Mouse (Mus musculus): ENCODE data around the gene 2010111I01Rik. TPM values are rescaled to one million over a fixed set of nuclear protein-coding genes. Genes with fewer than 3 reads are reported as not detected.

2010111I01Rik gene
- polyA plus RNA-seq, 1 experiment from 2014 or later = 16.3 TPM

DNA sequence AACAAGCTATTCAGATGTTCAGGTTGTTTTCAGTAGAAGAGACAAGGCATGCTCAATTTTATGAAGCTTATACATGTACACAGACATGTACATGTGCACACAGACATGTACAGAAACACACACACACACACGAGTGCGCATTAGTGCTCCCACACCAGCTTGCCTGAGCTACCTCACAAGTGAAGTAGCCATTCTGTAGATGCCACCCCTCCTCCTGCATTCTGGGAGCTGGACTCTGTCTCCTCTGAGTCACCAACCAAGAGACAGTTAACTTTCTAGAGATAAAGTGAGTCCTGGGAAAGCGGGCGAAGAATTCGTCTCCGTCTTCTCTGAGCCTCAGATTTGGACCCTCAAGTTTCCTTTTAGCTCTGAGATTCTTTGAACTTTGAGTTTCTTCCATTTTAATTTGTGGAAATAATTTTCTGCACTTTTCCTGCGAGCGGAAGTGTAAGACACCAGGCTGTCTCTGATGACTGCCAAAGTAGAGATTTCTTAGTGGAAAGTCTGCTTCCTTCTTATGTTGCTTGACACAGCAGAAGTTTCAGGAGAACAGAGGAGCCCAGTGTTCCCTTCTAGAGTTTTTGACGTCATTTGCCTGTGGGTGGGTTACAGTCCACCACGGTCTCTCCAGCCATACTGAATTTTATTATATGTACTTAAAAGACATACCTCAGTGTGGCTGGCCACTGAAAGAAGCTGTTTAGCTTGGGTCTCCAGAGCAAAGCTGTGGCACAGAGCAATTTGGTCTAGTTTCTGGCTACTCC, 175.0 kb downstream of the 2010111I01Rik start:
- 67% methylated on average over 10 of the region's 10 CpGs for WGBS (ENCODE audit: insufficient replicate concordance)
- no peak overlapping the region for H3K4me2 ChIP-seq (ENCODE audit: low read depth, low read length)
- no peaks in the 10 kb centered on the region for H3K4me1 ChIP-seq (ENCODE audit: control insufficient read depth, low read depth, low read length)
- H3K4me3 ChIP-seq (ENCODE audit: low read depth, low read length) = no peak overlapping the region
- no peak overlapping the region for H3K27ac ChIP-seq (ENCODE audit: low read length)
- H3K36me3 ChIP-seq (ENCODE audit: control insufficient read depth, insufficient read depth) = no peaks in the 10 kb centered on the region
- ATAC-seq (ENCODE audit: low read depth) = no peak
- H3K9me3 ChIP-seq (replicated peaks; ENCODE audit: control insufficient read depth, low read length) = no peaks in the 10 kb centered on the region
- H3K9ac ChIP-seq (ENCODE audit: low read depth, low read length) = no peak overlapping the region
- H3K27me3 ChIP-seq (ENCODE audit: control insufficient read depth, insufficient read depth, low read depth, low read length) = no peaks in the 10 kb centered on the region

DNA sequence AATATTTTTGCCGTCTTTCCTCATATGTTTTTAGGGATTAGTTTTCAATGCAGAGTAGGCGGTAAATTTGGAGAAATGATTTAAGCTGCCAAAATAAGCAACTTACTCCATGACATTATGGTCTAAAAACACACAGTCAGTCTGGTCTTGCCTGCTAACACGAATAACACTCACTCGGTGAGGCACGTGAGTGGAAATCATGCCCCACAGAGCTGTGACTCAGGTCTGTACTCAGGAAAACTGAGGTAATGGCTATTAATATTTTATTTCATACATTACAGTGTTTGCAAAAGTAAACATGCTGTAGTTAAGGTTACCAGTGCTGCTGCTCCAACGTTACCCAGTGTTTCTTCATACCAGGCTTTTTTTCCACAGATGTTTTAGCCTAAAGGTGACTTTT, 176.1 kb downstream of the 2010111I01Rik start:
- no peak for ATAC-seq (ENCODE audit: low read depth)
- Histone ChIP-seq H3K4me2 (ENCODE audit: low read depth, low read length) (no peak overlapping the region), H3K9ac (ENCODE audit: low read depth, low read length) (no peak overlapping the region), H3K27me3 (ENCODE audit: control insufficient read depth, insufficient read depth, low read depth, low read length) (no peaks in the 10 kb centered on the region), H3K27ac (ENCODE audit: low read length) (no peak overlapping the region), H3K4me3 (ENCODE audit: low read depth, low read length) (no peak overlapping the region), H3K36me3 (ENCODE audit: control insufficient read depth, insufficient read depth) (no peaks in the 10 kb centered on the region), H3K9me3 (replicated peaks; ENCODE audit: control insufficient read depth, low read length) (no peaks in the 10 kb centered on the region), H3K4me1 (ENCODE audit: control insufficient read depth, low read depth, low read length) (no peaks in the 10 kb centered on the region)
- WGBS (ENCODE audit: insufficient replicate concordance) = 76% methylated on average over 6 of the region's 6 CpGs

DNA sequence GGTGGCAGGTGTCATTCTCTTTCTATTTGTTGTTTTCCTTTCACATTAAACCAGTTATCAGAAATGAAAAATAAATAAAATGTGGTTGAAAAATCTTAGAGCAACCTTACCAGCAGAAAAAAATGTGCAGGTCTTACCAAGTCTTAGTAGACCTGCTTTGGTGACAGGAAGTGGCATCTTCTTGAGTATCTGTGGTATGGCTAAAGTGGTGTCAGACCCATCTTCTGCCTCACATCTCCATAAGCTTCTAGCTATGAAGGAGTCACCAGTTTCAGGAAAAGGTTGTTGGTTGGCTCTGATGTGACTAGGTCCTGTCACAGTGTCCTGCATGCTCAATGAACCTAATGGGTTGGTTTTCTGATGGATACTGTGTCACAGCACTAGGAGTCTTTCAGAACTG, 176.6 kb downstream of the 2010111I01Rik start:
- H3K27ac ChIP-seq (ENCODE audit: low read length) = no peak overlapping the region
- H3K9ac ChIP-seq (ENCODE audit: low read depth, low read length) = no peak overlapping the region
- no peaks in the 10 kb centered on the region for H3K9me3 ChIP-seq (replicated peaks; ENCODE audit: control insufficient read depth, low read length)
- no peaks in the 10 kb centered on the region for H3K27me3 ChIP-seq (ENCODE audit: control insufficient read depth, insufficient read depth, low read depth, low read length)
- no peak overlapping the region for H3K4me2 ChIP-seq (ENCODE audit: low read depth, low read length)
- no peak for ATAC-seq (ENCODE audit: low read depth)
- H3K4me1 ChIP-seq (ENCODE audit: control insufficient read depth, low read depth, low read length) = no peaks in the 10 kb centered on the region
- no peaks in the 10 kb centered on the region for H3K36me3 ChIP-seq (ENCODE audit: control insufficient read depth, insufficient read depth)
- no peak overlapping the region for H3K4me3 ChIP-seq (ENCODE audit: low read depth, low read length)

DNA sequence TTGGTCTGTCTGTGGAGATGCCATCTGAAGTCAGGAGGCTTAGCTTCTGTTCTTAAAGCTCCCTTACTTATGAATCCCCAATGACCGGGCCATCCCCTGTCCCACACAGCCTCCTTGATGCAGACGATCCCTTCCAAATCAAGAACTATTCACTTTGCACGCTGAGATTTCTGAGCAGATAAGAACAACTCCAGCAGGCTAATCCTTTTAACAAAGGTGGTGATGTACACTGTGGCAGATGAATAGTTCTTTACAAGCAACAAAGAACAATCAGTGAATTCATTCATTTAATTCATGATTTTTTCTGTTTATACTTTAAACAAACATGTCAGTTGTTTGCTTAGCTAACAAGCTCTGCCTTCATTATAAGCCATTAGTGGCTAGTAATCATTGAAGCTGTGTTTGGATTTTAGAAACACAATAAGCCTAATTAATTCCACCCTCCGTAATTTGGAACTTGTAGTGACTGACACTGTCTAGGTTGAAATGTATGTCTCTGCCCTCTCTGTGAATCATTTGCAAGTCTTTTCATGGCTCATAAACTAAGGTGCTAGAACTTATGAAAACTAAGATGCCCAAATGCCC, 182.0 kb downstream of the 2010111I01Rik start:
- no peak overlapping the region for H3K4me2 ChIP-seq (ENCODE audit: low read depth, low read length)
- no peaks in the 10 kb centered on the region for H3K4me1 ChIP-seq (ENCODE audit: control insufficient read depth, low read depth, low read length)
- H3K9me3 ChIP-seq (replicated peaks; ENCODE audit: control insufficient read depth, low read length) = no peaks in the 10 kb centered on the region
- no peaks in the 10 kb centered on the region for H3K36me3 ChIP-seq (ENCODE audit: control insufficient read depth, insufficient read depth)
- no peak overlapping the region for H3K4me3 ChIP-seq (ENCODE audit: low read depth, low read length)
- H3K27me3 ChIP-seq (ENCODE audit: control insufficient read depth, insufficient read depth, low read depth, low read length) = no peaks in the 10 kb centered on the region
- no peak overlapping the region for H3K9ac ChIP-seq (ENCODE audit: low read depth, low read length)
- 63% methylated on average over 4 of the region's 4 CpGs for WGBS (ENCODE audit: insufficient replicate concordance)
- no peak overlapping the region for H3K27ac ChIP-seq (ENCODE audit: low read length)
- ATAC-seq (ENCODE audit: low read depth) = no peak

DNA sequence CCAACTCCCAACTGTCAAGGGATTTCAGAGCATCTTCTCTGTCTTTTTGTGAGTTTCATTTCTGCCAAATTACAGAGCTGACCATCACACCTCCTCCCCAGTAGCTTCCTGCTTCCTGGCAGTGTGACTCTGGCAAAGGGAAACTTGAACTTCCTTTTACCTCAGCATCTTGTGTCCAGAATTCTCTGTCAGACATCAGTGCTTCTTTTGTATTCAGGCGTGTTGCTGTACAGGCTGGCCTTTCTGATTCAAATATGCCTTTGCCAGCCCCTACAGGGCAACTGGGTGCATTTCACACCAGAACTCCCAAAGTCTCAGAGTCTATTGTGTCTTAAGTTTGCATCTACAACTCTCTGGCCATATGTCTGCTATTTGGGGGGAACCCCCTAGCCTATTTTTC, 183.5 kb downstream of the 2010111I01Rik start:
- Histone ChIP-seq H3K36me3 (ENCODE audit: control insufficient read depth, insufficient read depth) (no peaks in the 10 kb centered on the region), H3K4me3 (ENCODE audit: low read depth, low read length) (no peak overlapping the region), H3K27ac (ENCODE audit: low read length) (no peak overlapping the region), H3K4me1 (ENCODE audit: control insufficient read depth, low read depth, low read length) (no peaks in the 10 kb centered on the region), H3K27me3 (ENCODE audit: control insufficient read depth, insufficient read depth, low read depth, low read length) (no peaks in the 10 kb centered on the region), H3K9me3 (replicated peaks; ENCODE audit: control insufficient read depth, low read length) (no peaks in the 10 kb centered on the region), H3K4me2 (ENCODE audit: low read depth, low read length) (no peak overlapping the region), H3K9ac (ENCODE audit: low read depth, low read length) (no peak overlapping the region)
- no peak for ATAC-seq (ENCODE audit: low read depth)
- WGBS (ENCODE audit: insufficient replicate concordance) = 57% methylated on average over 1 of the region's 1 CpGs

DNA sequence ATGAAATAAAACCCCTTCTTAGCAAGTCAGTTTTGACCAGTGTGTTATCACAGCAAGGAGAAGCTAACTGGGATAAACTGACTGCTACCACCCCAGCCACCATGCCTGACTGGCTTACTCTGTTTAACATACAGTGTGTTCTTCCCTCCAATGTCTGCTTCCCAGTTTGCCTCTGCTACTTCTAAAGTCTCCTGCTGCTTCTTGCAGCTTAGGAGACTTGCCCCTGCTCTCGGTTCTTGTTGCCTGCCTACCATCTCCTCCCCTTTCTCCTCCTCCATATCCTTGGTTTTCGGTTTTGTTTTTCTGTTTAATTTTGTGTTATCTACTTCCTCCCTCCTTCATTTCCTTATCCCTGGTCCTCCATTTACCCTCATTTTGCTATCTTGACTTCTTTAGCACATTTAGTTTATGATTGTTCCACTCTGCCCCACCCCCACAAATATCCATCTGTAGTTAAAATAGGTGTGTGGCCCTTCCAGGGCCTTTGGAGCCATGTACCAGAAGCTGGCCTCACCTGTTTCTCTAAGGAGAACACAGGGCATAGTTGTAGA, 185.9 kb downstream of the 2010111I01Rik start:
- no peak overlapping the region for H3K4me2 ChIP-seq (ENCODE audit: low read depth, low read length)
- H3K4me3 ChIP-seq (ENCODE audit: low read depth, low read length) = no peak overlapping the region
- H3K4me1 ChIP-seq (ENCODE audit: control insufficient read depth, low read depth, low read length) = no peaks in the 10 kb centered on the region
- no peak overlapping the region for H3K9ac ChIP-seq (ENCODE audit: low read depth, low read length)
- H3K27ac ChIP-seq (ENCODE audit: low read length) = no peak overlapping the region
- no peak for ATAC-seq (ENCODE audit: low read depth)
- H3K9me3 ChIP-seq (replicated peaks; ENCODE audit: control insufficient read depth, low read length) = no peaks in the 10 kb centered on the region
- no peaks in the 10 kb centered on the region for H3K36me3 ChIP-seq (ENCODE audit: control insufficient read depth, insufficient read depth)
- WGBS (ENCODE audit: insufficient replicate concordance) = 34% methylated on average over 2 of the region's 2 CpGs
- no peaks in the 10 kb centered on the region for H3K27me3 ChIP-seq (ENCODE audit: control insufficient read depth, insufficient read depth, low read depth, low read length)

DNA sequence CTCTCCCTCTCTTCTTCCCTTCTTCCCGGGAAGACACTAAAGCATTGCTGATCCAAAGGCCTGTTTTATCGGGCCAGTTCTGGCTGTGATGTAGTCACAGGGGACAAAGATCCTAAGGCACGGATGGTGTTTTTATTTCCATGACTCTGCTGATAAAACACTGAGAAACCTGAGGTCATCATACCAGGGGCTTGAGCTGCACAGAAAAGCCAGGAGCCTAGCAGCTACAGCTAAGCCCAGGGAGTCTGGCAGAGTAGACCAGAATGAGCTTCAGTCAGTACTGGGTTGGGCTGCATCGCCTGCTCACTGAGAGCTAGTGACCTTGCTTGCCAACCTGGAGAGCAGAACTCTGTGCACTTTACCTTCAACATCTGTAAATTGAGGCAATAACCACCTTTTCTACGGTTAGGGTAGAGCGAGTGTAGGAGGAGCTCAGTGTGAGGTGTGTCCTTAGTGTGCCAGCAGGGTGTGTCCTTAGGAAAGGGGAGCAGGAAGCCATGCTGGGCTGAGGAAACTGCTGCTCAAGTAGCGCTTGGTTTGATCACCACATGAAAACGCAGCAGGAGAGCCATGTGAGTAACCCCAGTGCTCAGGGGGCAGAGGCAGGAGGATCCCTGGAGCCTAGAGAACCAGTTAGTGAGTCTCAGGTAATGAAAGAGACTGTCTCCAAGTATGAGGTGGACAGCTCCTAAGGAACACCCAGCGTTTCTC, 186.5 kb downstream of the 2010111I01Rik start:
- H3K9me3 ChIP-seq (replicated peaks; ENCODE audit: control insufficient read depth, low read length) = no peaks in the 10 kb centered on the region
- ATAC-seq (ENCODE audit: low read depth) = no peak
- no peaks in the 10 kb centered on the region for H3K27me3 ChIP-seq (ENCODE audit: control insufficient read depth, insufficient read depth, low read depth, low read length)
- H3K9ac ChIP-seq (ENCODE audit: low read depth, low read length) = no peak overlapping the region
- no peak overlapping the region for H3K4me2 ChIP-seq (ENCODE audit: low read depth, low read length)
- no peaks in the 10 kb centered on the region for H3K36me3 ChIP-seq (ENCODE audit: control insufficient read depth, insufficient read depth)
- H3K4me1 ChIP-seq (ENCODE audit: control insufficient read depth, low read depth, low read length) = no peaks in the 10 kb centered on the region
- no peak overlapping the region for H3K4me3 ChIP-seq (ENCODE audit: low read depth, low read length)
- 62% methylated on average over 9 of the region's 9 CpGs for WGBS (ENCODE audit: insufficient replicate concordance)
- H3K27ac ChIP-seq (ENCODE audit: low read length) = no peak overlapping the region

DNA sequence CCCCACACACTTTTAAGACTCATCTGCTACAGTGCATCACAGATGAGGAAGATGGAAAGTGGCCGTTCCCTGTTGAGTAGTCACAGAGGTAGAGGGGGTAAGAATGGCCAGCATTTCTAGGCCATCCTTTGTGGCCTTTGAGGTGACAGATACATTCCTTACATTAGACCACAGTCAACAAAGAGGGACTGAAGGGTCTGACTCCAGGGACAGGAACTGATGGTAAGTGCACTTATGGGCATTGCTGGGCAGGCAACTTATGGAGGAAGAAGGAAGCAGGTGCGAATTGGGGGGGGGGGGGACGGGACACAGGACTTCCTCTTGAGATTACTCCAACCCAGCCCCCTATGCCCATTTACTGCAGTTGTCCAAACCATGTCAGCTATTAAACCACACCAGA, 187.8 kb downstream of the 2010111I01Rik start:
- Histone ChIP-seq H3K36me3 (ENCODE audit: control insufficient read depth, insufficient read depth) (no peaks in the 10 kb centered on the region), H3K9ac (ENCODE audit: low read depth, low read length) (no peak overlapping the region), H3K4me3 (ENCODE audit: low read depth, low read length) (no peak overlapping the region), H3K4me1 (ENCODE audit: control insufficient read depth, low read depth, low read length) (no peaks in the 10 kb centered on the region), H3K4me2 (ENCODE audit: low read depth, low read length) (no peak overlapping the region), H3K27me3 (ENCODE audit: control insufficient read depth, insufficient read depth, low read depth, low read length) (no peaks in the 10 kb centered on the region), H3K9me3 (replicated peaks; ENCODE audit: control insufficient read depth, low read length) (no peaks in the 10 kb centered on the region), H3K27ac (ENCODE audit: low read length) (no peak overlapping the region)
- no peak for ATAC-seq (ENCODE audit: low read depth)
- WGBS (ENCODE audit: insufficient replicate concordance) = 42% methylated on average over 3 of the region's 3 CpGs

DNA sequence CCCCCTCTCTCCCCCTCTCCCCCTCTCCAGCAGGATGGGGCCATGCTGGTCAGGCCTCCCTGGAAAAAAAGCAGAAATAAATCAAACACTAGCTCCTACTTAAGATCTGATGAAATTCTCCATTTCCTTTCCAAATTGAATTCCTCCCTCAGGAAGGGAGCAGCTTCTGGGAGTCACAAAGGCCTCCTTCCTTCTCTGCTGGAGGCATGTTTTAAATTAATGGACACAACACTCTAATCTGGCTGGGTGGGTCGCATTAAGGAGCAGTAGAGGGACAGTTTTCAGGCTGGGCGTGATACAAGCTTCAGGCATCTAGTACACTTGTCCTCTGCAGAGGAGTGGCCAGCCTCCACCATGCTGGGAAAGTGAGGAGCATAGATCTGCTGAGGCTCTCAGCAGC, 188.7 kb downstream of the 2010111I01Rik start:
- Histone ChIP-seq H3K4me2 (ENCODE audit: low read depth, low read length) (no peak overlapping the region), H3K27ac (ENCODE audit: low read length) (no peak overlapping the region), H3K9ac (ENCODE audit: low read depth, low read length) (no peak overlapping the region), H3K4me3 (ENCODE audit: low read depth, low read length) (no peak overlapping the region), H3K4me1 (ENCODE audit: control insufficient read depth, low read depth, low read length) (no peaks in the 10 kb centered on the region), H3K9me3 (replicated peaks; ENCODE audit: control insufficient read depth, low read length) (no peaks in the 10 kb centered on the region), H3K36me3 (ENCODE audit: control insufficient read depth, insufficient read depth) (no peaks in the 10 kb centered on the region), H3K27me3 (ENCODE audit: control insufficient read depth, insufficient read depth, low read depth, low read length) (no peaks in the 10 kb centered on the region)
- WGBS (ENCODE audit: insufficient replicate concordance) = 47% methylated on average over 2 of the region's 2 CpGs
- ATAC-seq (ENCODE audit: low read depth) = no peak
